Mouse (Mus musculus): ENCODE data around the gene Spen. TPM values are rescaled to one million over a fixed set of nuclear protein-coding genes. Genes with fewer than 3 reads are reported as not detected.
"Not testable (repeated sequence)": the region's sequence is repeated elsewhere in the genome, so short reads cannot be mapped to it uniquely, and the experiment has no call there.

The Spen gene
- total RNA-seq, 2 experiments from 2014 or later: 56.0 to 68.1 TPM

DNA sequence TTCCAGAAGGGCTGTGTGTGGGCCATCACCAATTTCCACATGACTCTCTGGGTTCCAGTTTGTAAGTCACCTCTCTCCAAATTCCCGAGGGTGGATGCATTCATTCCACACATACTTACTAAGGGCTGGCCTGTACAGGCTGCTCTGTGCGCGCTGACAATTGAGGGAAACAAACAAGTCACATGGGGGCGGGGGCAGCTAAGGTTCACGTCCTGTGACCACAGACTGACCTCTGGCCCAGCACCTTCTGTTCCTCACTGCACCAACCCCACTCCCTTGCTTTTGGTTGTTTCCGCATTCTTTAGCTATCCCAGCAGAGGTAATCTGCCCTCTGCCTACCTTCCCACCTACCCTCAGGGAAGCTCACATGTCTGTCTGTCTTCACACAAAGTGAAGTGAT is 31.6 kb upstream of the Spen start:
- Histone ChIP-seq H3K27ac (0 out of 2 replicates have a peak overlapping the region, but pooled peaks have one; percentile 18), H3K4me3 (no peak overlapping the region)
- no peak for TF ChIP-seq CTCF (conservative IDR thresholded peaks at IDR 0.05)
- DNase-seq (ENCODE audit: low spot score in 2 of 2): no peak

DNA sequence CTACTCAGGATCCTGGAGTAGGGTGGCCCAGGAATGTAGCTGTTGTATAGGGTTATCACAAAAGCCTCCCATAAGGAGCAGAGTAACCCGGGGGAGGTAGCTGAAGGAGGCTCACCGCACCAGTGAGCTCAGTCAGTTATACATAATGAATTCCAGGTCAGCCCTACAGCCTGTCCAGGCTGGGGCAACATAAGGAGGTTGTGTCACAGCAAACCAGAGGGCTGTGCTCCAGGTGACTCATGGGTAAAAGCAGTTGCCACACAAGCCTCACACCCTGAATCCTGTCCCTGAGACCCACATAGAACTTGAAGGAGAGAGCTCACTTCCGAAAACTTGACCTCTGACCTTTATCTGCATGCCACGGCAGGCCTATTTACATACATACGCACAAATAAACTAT is 30.6 kb upstream of the Spen start:
- H3K27ac ChIP-seq: no peak overlapping the region
- no peak overlapping the region for H3K4me3 ChIP-seq
- TF ChIP-seq CTCF (conservative IDR thresholded peaks at IDR 0.05): no peak
- DNase-seq (ENCODE audit: low spot score in 2 of 2): no peak

DNA sequence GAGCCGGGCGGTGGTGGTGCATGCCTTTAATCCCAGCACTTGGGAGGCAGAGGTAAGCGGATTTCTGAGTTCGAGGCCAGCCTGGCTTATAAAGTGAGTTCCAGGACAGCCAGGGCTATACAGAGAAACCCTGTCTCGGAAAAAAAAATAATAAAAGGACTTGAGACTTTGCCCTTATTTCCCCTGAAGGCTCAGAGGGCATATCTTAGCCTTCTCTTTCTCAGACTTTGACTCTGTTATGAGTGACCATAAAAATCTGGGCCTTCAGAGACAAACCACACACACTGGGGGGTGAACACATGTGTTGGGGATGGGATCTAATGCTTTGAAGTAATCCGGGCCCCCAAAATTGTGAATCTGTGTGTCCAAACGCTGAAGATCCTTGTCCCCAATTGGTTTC is 28.8 kb upstream of the Spen start:
- not testable (repeated sequence) for H3K27ac ChIP-seq; H3K4me3 ChIP-seq; DNase-seq (ENCODE audit: low spot score in 2 of 2)

DNA sequence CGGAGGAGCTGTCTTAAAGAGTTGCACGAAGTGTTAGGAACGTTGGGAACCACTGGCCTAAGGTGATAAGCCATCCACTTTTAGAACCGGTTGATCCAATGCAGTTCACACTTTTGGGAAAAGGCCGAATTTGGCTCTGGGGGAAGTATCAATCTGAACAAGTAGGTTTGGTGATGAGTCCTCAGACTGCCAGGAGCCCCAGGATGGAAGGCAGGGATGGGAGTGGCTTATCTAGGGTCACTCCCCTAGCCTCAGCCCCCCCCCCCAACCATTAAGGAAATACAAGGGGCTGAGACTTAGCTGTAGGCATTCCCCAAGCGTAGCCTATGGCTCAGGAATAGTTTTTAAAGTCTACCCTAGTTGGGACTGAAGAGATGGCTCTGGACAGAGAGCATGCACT is 27.8 kb upstream of the Spen start:
- no peak for DNase-seq (ENCODE audit: low spot score in 2 of 2)
- no peak for TF ChIP-seq CTCF (conservative IDR thresholded peaks at IDR 0.05)
- Histone ChIP-seq H3K27ac (peak overlapping the region; percentile 43; the same call in 1 of the 2 replicates), H3K4me3 (no peak overlapping the region)

DNA sequence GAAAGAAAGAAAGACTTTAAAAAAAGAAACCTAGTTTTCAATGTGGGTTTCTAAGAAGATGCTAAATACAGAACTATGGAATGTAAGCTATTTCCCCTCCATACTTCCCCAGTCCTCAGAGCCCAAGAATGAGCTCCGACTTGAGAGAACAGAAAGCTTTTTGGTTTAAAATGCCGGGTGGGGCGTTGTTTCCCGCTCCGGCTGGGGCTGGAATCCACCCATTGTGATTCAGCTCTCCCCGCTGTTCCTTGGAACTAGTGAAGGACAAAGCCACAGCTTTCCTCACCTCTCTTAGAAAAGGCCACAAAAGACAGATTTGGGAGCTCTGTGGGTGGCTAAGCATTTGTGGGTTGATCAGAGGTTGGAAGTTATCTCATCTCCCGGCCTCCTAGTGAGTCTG is 26.9 kb upstream of the Spen start:
- H3K4me3 ChIP-seq: no peak overlapping the region
- peak overlapping the region; percentile 43; the same call in 1 of the 2 replicates for H3K27ac ChIP-seq
- no peak for DNase-seq (ENCODE audit: low spot score in 2 of 2)
- TF ChIP-seq CTCF (conservative IDR thresholded peaks at IDR 0.05): no peak

DNA sequence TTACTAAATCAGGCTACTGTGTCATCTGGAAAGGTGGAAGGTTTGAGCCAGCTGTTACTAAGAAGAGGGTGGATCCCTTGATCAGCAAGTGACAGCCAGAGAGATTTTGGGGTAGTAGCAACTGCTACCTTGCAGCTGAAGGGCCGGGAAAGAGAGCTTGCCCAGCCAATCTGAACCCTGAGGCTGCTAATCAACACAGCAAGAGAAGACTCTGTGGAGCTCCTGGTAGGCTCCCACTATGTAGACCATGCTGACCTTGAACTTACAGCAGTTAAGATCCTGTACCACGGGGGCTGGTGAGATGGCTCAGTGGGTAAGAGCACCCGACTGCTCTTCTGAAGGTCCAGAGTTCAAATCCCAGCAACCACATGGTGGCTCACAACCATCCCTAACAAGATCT is 26.3 kb upstream of the Spen start:
- TF ChIP-seq CTCF (conservative IDR thresholded peaks at IDR 0.05): no peak
- no peak for DNase-seq (ENCODE audit: low spot score in 2 of 2)
- Histone ChIP-seq H3K4me3 (no peak overlapping the region), H3K27ac (0 out of 2 replicates have a peak overlapping the region, but pooled peaks have one; percentile 28)

DNA sequence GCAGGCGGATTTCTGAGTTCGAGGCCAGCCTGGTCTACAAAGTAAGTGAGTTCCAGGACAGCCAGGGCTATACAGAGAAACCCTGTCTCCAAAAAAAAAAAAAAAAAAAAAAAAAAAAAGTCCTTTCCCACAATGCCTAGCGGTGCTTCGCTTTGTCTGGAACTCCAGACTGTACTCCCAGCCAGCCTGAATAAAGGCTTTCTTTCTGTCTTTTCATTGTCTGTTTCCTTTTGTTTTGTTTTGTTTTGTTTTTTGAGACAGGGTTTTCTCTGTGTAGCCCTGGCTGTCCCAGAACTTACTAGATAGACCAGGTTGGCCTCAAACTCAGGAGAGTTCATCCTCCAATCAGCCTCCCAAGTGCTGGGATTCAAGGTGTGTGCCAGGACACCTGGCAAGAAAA is 25.8 kb upstream of the Spen start:
- Histone ChIP-seq H3K4me3 (no peak overlapping the region), H3K27ac (no peak overlapping the region)
- DNase-seq (ENCODE audit: low spot score in 2 of 2): no peak
- TF ChIP-seq CTCF (conservative IDR thresholded peaks at IDR 0.05): no peak

DNA sequence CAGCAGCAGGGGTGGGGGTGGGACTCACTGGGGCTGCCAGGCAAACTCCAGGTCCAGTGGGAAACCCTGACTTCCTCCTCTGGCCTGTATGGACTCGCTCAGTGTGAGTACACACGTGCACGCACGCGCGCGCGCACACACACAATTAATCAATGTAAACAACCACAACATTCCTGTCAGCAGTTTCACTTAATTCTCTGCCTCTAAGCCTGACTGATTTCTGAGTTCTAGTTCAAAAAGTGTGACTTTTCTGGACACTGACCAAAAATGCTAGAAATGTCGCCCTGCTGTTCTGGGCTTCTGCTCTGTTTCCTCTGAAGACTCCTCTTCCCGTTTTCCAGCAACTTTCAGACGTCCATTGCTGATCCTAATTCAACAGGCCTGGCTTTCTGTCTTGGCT is 23.9 kb upstream of the Spen start:
- Histone ChIP-seq H3K27ac (no peak overlapping the region), H3K4me3 (no peak overlapping the region)
- TF ChIP-seq CTCF (conservative IDR thresholded peaks at IDR 0.05): no peak
- DNase-seq (ENCODE audit: low spot score in 2 of 2): no peak

DNA sequence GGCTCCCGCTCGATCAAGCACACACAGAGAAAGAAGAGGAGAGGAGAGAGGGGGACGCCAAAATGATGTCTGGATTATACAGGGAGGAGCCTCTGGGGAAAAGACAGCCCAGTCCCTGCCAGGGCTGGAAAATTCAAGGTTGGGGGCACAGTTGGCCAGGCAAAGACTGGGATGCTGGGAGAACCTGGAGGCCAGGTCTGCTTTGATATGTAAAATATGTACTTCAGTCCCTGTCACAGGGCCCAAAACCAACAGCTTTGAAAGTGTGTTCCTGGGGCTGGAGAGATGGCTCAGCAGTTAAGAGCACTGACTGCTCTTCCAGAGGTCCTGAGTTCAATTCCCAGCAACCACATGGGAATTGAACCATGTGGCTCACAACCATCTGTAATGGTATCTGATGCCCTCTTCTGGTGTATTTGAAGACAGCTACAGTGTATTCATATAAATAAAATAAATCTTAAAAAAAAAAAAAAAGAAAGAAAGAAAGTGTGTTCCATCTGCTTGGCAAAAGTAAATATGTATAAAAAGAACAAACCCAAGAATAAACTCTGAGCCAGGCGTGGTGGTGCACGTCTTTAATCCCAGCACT is 23.0 kb upstream of the Spen start:
- H3K4me3 ChIP-seq; DNase-seq (ENCODE audit: low spot score in 2 of 2); H3K27ac ChIP-seq: not testable (repeated sequence)
- peak; percentile 62 for TF ChIP-seq CTCF (conservative IDR thresholded peaks at IDR 0.05)

DNA sequence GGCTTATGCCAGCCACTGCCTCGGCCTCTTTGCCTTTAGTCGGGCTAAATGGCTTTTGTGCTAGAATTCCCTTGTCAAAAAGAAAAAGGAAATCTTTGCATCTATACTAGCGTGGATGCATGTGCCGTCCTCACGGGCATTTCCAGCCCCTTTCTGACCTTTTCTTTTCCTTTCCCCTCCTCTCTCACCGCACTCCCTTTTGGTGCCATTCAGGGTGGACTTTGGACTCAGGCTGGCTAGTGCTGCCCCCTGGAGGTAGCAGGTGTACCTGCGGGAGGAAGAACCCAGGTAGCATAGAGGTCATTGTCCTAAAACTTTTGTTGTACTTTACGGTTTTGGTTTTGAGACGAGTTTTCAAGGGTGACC is 21.5 kb upstream of the Spen start:
- Histone ChIP-seq H3K27ac (peak overlapping the region; percentile 94), H3K4me3 (peak overlapping the region; percentile 52)
- peak; percentile 66 to 73 for DNase-seq (ENCODE audit: low spot score in 2 of 2)
- TF ChIP-seq CTCF (conservative IDR thresholded peaks at IDR 0.05): peak; percentile 99

DNA sequence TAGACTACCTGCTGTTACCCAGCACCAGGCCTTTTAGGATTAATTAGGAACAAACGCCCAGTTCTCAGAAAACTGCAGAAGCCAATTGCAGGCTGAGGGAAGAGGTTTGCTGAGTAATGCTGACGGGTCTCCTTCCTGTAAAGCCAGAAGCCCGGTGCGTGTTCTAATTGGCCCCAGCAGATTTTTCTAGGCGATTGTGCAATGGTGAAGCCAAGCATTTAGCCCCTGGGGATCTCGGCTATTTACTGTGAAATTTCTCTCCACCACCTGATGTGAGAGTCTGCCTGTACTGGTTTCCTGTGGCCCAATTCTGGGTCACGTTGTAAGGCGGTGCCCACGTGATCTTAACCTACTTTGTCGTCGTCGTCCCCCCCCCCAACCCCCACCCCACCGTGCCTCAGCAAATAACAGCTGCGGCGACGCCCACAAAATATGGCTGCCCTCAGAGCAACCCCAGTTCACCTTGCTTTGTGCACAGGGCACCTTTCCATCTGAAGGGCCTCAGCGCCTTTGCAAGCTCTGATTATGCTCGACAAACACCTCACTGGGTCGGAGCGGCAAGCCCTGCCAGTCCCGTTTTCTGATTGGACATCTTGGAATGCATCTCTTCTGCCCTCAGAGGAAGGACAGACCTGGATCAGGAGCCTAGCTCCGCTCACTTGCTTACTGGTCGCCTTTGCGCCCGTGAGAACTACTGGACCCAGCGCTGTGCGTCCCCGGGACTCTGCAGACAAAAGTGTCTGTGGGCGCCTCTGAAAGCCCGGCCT is 20.9 kb upstream of the Spen start:
- peak; percentile 48 to 52 for DNase-seq (ENCODE audit: low spot score in 2 of 2)
- TF ChIP-seq CTCF (conservative IDR thresholded peaks at IDR 0.05): no peak

DNA sequence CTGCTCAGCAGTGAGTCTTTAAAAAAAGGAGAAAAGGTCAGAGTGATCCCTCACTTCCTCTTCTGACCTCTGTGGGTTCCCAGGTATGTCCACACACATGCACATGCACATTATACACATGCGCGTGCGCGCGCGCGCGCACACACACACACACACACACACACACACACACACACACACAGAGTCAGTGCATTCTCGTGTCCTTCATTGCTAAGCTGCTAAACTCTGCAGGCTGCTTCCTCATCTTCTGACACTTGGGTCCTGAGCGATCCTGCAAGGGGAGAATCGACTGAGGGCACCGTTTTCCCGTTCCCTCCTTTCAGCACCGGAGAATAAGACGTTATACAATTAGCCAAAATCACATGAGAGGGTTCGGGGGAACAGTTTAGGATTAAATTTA is 20.3 kb upstream of the Spen start:
- Histone ChIP-seq H3K4me3 (peak overlapping the region; percentile 52), H3K27ac (peak overlapping the region; percentile 94)
- peak in 1 of 2 experiments; percentile 23 for DNase-seq (ENCODE audit: low spot score in 2 of 2)
- no peak for TF ChIP-seq CTCF (conservative IDR thresholded peaks at IDR 0.05)

More for the DNA sequence above, 20.9 kb upstream of the Spen start:
- Histone ChIP-seq H3K4me3 (peak overlapping the region; percentile 52), H3K27ac (peak overlapping the region; percentile 94)

DNA sequence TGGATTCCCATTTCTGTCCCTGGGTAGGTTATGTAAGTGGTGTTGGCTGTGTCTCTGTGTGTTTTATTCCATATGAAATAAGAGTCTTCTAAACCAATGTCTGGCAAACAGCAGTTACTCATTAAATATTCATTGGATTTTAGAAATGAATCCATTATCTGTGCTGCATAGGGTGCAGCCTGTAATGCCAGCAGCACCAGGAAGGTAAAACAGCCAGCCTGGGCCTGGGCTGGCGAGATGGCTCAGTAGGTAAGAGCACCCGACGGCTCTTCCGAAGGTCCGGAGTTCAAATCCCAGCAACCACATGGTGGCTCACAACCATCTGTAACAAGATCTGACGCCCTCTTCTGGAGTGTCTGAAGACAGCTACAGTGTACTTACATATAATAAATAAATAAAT is 17.8 kb upstream of the Spen start:
- TF ChIP-seq CTCF (conservative IDR thresholded peaks at IDR 0.05): peak; percentile 19; the same call in 1 of the 2 replicates
- not testable (repeated sequence) for H3K4me3 ChIP-seq; DNase-seq (ENCODE audit: low spot score in 2 of 2); H3K27ac ChIP-seq

DNA sequence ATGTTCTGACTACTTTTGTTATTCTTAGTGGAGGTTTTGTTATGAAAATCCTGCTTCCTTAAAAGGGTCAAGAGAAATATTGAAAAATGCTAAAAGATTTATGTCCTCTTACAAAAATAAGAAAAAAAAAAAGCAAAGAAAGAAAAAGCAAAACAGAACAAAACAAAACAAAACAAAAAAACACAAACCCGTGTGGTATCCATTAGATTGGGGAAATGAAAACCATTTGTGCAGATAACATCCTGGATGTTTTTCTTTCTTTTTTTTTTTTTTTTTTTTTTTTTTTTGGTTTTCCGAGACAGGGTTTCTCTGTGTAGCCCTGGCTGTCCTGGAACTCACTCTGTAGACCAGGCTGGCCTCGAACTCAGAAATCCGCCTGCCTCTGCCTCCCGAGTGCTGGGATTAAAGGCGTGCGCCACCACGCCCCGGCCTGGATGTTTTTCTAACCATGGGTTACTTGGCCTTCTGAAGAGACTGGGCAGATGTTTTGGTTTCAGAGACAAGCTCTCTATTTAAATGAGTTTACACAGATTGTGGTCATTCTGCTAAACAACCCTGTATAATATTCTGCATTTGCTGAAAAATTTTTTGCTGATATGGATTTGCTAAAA is 16.0 kb upstream of the Spen start:
- DNase-seq (ENCODE audit: low spot score in 2 of 2); H3K27ac ChIP-seq; H3K4me3 ChIP-seq: not testable (repeated sequence)

Data from layer of hippocampus, adult 2 months (tissue).